ENCODE assay signal across 13 mouse cellular contexts in the genomic region with DNA sequence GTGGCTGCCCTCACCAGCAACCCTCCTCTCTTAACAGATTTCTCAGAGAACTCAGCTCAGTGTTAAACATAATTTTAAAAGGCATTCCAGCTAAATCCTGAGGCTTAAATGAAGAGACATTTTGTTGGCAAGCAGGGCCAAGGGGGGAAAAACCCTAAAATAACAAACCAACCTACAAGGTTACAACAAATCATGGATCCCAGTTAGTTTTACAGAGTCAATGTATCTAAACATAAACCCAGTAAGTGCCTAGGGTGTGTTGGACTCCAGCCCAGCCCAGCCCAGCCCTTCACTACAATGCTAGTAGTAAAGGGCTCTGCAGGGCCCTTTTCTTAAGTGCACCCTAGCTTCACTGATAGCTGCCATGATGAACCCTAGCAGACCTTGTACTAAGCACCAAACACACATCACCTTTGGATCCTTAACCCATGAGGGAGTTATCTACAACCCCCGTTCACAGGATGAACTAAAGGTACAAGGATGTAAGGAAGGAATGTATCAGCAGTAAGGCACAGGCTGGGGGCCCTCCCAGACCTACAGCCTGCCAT. TPM values are rescaled to one million over a fixed set of nuclear protein-coding genes. Genes with fewer than 3 reads are reported as not detected.
DNase-seq lines count a peak whose midpoint lies in the region; ATAC-seq and TF ChIP-seq lines count a peak whose summit lies in the region.
"Had no signal": no experiment of that assay in that cellular context is flagged by ENCODE, and none has a peak within 500 bp of the region (broad histone marks: within the 10 kb centered on the region; RNA-seq: fewer than 3 reads in every experiment).

No protein-coding gene starts in this region.

- peak overlapping the region; percentile 89 for H3K27ac ChIP-seq in heart, embryonic 11.5 days (ENCODE audit: low read depth, low read length)
- peak overlapping the region; percentile 25; the same call in 1 of the 2 replicates for H3K27ac ChIP-seq in limb, embryonic 12.5 days
- no peak overlapping the region for H3K27ac ChIP-seq in limb, embryonic 10.5 days
- H3K27ac ChIP-seq in embryonic facial prominence, embryonic 13.5 days, result peak overlapping the region; percentile 91
- peak overlapping the region; percentile 60 for H3K27ac ChIP-seq in intestine, postnatal 0 days (ENCODE audit: low read depth, low read length)

- WGBS in heart, embryonic 11.5 days (ENCODE audit: insufficient replicate concordance), result 30% methylated on average over 1 of the region's 1 CpGs
- 90% methylated on average over 1 of the region's 1 CpGs for WGBS in limb, embryonic 12.5 days
- WGBS in limb, embryonic 10.5 days, result 96% methylated on average over 1 of the region's 1 CpGs
- WGBS in embryonic facial prominence, embryonic 13.5 days, result 70% methylated on average over 1 of the region's 1 CpGs
- WGBS in intestine, postnatal 0 days, result 28% methylated on average over 1 of the region's 1 CpGs

- no peaks in the 10 kb centered on the region for H3K27me3 ChIP-seq in heart, embryonic 11.5 days (ENCODE audit: control insufficient read depth, insufficient read depth, low read length)
- no peaks in the 10 kb centered on the region for H3K27me3 ChIP-seq in limb, embryonic 12.5 days
- no peaks in the 10 kb centered on the region for H3K27me3 ChIP-seq in limb, embryonic 10.5 days (ENCODE audit: low read depth, poor library complexity, severe bottlenecking)
- no peaks in the 10 kb centered on the region for H3K27me3 ChIP-seq in embryonic facial prominence, embryonic 13.5 days
- H3K27me3 ChIP-seq in intestine, postnatal 0 days (replicated peaks; ENCODE audit: control insufficient read depth, insufficient read depth, low read length), result no peaks in the 10 kb centered on the region
- H3K27me3 ChIP-seq: megakaryocyte, embryonic 14.5 days had no signal

- no peak overlapping the region for H3K4me3 ChIP-seq in heart, embryonic 11.5 days (ENCODE audit: low read depth, low read length)
- H3K4me3 ChIP-seq in limb, embryonic 12.5 days (replicated peaks), result no peak overlapping the region
- no peak overlapping the region for H3K4me3 ChIP-seq in limb, embryonic 10.5 days
- no peak overlapping the region for H3K4me3 ChIP-seq in embryonic facial prominence, embryonic 13.5 days
- no peak overlapping the region for H3K4me3 ChIP-seq in intestine, postnatal 0 days (ENCODE audit: low read depth, low read length)
- H3K4me3 ChIP-seq: megakaryocyte, embryonic 14.5 days had no signal

- no peaks in the 10 kb centered on the region for H3K9me3 ChIP-seq in heart, embryonic 11.5 days (replicated peaks; ENCODE audit: control insufficient read depth, low read length)
- no peaks in the 10 kb centered on the region for H3K9me3 ChIP-seq in limb, embryonic 12.5 days
- no peaks in the 10 kb centered on the region for H3K9me3 ChIP-seq in limb, embryonic 10.5 days (replicated peaks)
- H3K9me3 ChIP-seq in embryonic facial prominence, embryonic 13.5 days, result no peaks in the 10 kb centered on the region
- no peaks in the 10 kb centered on the region for H3K9me3 ChIP-seq in intestine, postnatal 0 days (ENCODE audit: control insufficient read depth)
- H3K9me3 ChIP-seq: megakaryocyte, embryonic 14.5 days had no signal

- no peak for DNase-seq in heart, postnatal 36 days
- no peak for DNase-seq in limb, embryonic 10.5 days (ENCODE audit: low spot score)
- no peak for DNase-seq in retina, embryonic 14.5 days (ENCODE audit: low spot score)
- no peak for DNase-seq in adrenal gland, adult 18-20 months (ENCODE audit: low spot score in 2 of 2)
- DNase-seq: adrenal gland, postnatal 14 days; kidney, postnatal 25 days; right cerebral cortex, postnatal 4 days; thymus, adult 2 months had no signal

- H3K9ac ChIP-seq in heart, embryonic 11.5 days (ENCODE audit: low read depth, low read length), result peak overlapping the region; percentile 54; the same call in 1 of the 2 replicates
- no peak overlapping the region for H3K9ac ChIP-seq in limb, embryonic 12.5 days (replicated peaks)
- no peak overlapping the region for H3K9ac ChIP-seq in embryonic facial prominence, embryonic 13.5 days
- no peak overlapping the region for H3K9ac ChIP-seq in intestine, postnatal 0 days (ENCODE audit: low read depth, low read length)

- ATAC-seq in heart, embryonic 11.5 days (replicated peaks; ENCODE audit: insufficient number of reproducible peaks, low FRiP score, low TSS enrichment), result no peak
- no peak for ATAC-seq in limb, embryonic 12.5 days (ENCODE audit: insufficient number of reproducible peaks, insufficient read depth, low FRiP score, low TSS enrichment, low read depth)
- no peak for ATAC-seq in embryonic facial prominence, embryonic 13.5 days (ENCODE audit: insufficient number of reproducible peaks, insufficient read depth, low FRiP score, low TSS enrichment, low read depth)
- ATAC-seq in intestine, postnatal 0 days, result peak; percentile 87

- peaks cover 48% of the 10 kb centered on the region for H3K36me3 ChIP-seq in heart, embryonic 11.5 days (ENCODE audit: control insufficient read depth, insufficient read depth, low read length)
- peaks cover 97% of the 10 kb centered on the region for H3K36me3 ChIP-seq in limb, embryonic 12.5 days
- H3K36me3 ChIP-seq in limb, embryonic 10.5 days, result peaks cover 99% of the 10 kb centered on the region
- peaks cover 96% of the 10 kb centered on the region for H3K36me3 ChIP-seq in embryonic facial prominence, embryonic 13.5 days
- peaks cover 78% of the 10 kb centered on the region for H3K36me3 ChIP-seq in intestine, postnatal 0 days (ENCODE audit: control insufficient read depth, insufficient read depth)

- intact Hi-C loops in heart, postnatal 36 days (cut with DNase I), result loop anchor here (10.0 kb wide), 1 partner anchor 725 kb away; a partner anchor contains a TSS

- H3K4me2 ChIP-seq in heart, embryonic 11.5 days, result peak overlapping the region; percentile 44
- no peak overlapping the region for H3K4me2 ChIP-seq in limb, embryonic 12.5 days
- no peak overlapping the region for H3K4me2 ChIP-seq in embryonic facial prominence, embryonic 13.5 days
- no peak overlapping the region for H3K4me2 ChIP-seq in intestine, postnatal 0 days (replicated peaks; ENCODE audit: low read depth)

- TF ChIP-seq CTCF in intestine, postnatal 0 days (IDR thresholded peaks at IDR 0.05; ENCODE audit: low read depth), result no peak

- H3K4me1 ChIP-seq in heart, embryonic 11.5 days (ENCODE audit: control insufficient read depth, insufficient read depth, low read length), result peaks cover 80% of the 10 kb centered on the region
- H3K4me1 ChIP-seq in limb, embryonic 12.5 days (replicated peaks), result no peaks in the 10 kb centered on the region; the same call in 1 of the 2 replicates
- H3K4me1 ChIP-seq in limb, embryonic 10.5 days, result peaks cover 8% of the 10 kb centered on the region; the same call in 1 of the 2 replicates
- peaks cover 46% of the 10 kb centered on the region for H3K4me1 ChIP-seq in embryonic facial prominence, embryonic 13.5 days
- H3K4me1 ChIP-seq in intestine, postnatal 0 days (replicated peaks; ENCODE audit: control insufficient read depth, insufficient read depth, low read length), result 0 out of 2 replicates have a peak, but pooled peaks cover 27% of the 10 kb centered on the region

RNA-seq across cellular contexts. Expression of a gene that starts 12.7 kb away (rescaled TPM):
- polyA plus RNA-seq in heart, embryonic 11.5 days (2014; fragmentation: Nextera tagmentation; extraction: Ambion mirVana), result 244 and 288 TPM in 2 replicates
- total RNA-seq in heart, postnatal 36 days (2021), result 100 to 1,000 TPM; 111 to 113 TPM
- 188 and 191 TPM in 2 replicates for polyA plus RNA-seq in limb, embryonic 12.5 days (2016; fragmentation: Nextera tagmentation; extraction: Ambion mirVana)
- 197 and 214 TPM in 2 replicates for polyA plus RNA-seq in limb, embryonic 10.5 days (2016; fragmentation: Nextera tagmentation; extraction: Ambion mirVana)
- 200 and 223 TPM in 2 replicates for polyA plus RNA-seq in embryonic facial prominence, embryonic 13.5 days (2015; fragmentation: Nextera tagmentation; extraction: Ambion mirVana)
- polyA plus RNA-seq in intestine, postnatal 0 days (2015; fragmentation: Nextera tagmentation; extraction: Ambion mirVana), result 173 and 176 TPM in 2 replicates
- 100 to 1,000 TPM; 123 to 153 TPM for total RNA-seq in adrenal gland, adult 18-20 months (2021)

RNA-seq across cellular contexts. Expression of a gene that starts 47.4 kb away (rescaled TPM):
- 0.19 and 0.49 TPM in 2 replicates for polyA plus RNA-seq in heart, embryonic 11.5 days (2014; fragmentation: Nextera tagmentation; extraction: Ambion mirVana)
- total RNA-seq in heart, postnatal 36 days (2021), result 1 to 10 TPM; 1.4 to 2.3 TPM
- polyA plus RNA-seq in limb, embryonic 12.5 days (2016; fragmentation: Nextera tagmentation; extraction: Ambion mirVana), result 0.36 and 0.69 TPM in 2 replicates
- 0.13 TPM in 1 of 2 replicates, not detected in the other for polyA plus RNA-seq in limb, embryonic 10.5 days (2016; fragmentation: Nextera tagmentation; extraction: Ambion mirVana)
- polyA plus RNA-seq in embryonic facial prominence, embryonic 13.5 days (2015; fragmentation: Nextera tagmentation; extraction: Ambion mirVana), result 0.72 and 1.9 TPM in 2 replicates
- 2.4 and 3.4 TPM in 2 replicates for polyA plus RNA-seq in intestine, postnatal 0 days (2015; fragmentation: Nextera tagmentation; extraction: Ambion mirVana)
- 1 to 10 TPM; 2.0 to 2.6 TPM for total RNA-seq in adrenal gland, adult 18-20 months (2021)
